Mouse (Mus musculus) lung, adult 2 months (tissue): ENCODE measurements around the gene Gm17949.

Source experiments
- CTCF ChIP-seq: fragments of 200-500 bp; IDR thresholded peaks from 2 replicates; pipeline ENCODE4 v1.5.1; 2011; ENCODE audit warnings: mild to moderate bottlenecking, low read length, control low read depth; ENCODE audit not compliant: insufficient read depth
- POLR2A ChIP-seq: fragments of 200-500 bp; IDR thresholded peaks from 2 replicates; pipeline ENCODE4 v1.6.1; 2011; ENCODE audit warnings: low read depth, mild to moderate bottlenecking, control low read depth, low read length, borderline replicate concordance; ENCODE audit errors: extremely low read depth

GRCm38 (mm10) chr17:57003994-57004393 lies 7.3 kb upstream of the Gm17949 start:
- no peak for TF ChIP-seq CTCF
- TF ChIP-seq POLR2A = no peak
